Mouse (Mus musculus) CH12.LX (cell line): Measurements from ENCODE around the gene Snx9.
A peak's percentile ranks its signal among the peaks of the same experiment; 100 is the strongest.

ENCODE experiments used
- CTCF ChIP-seq, 2 experiments: IDR thresholded peaks in 1 of 2; conservative IDR thresholded peaks in 1 of 2; 2 replicates each; pipeline ENCODE4 v1.5.1; 2011 to 2012; ENCODE audit warnings: low read depth in 2 of 2, low read length in 2 of 2, improper control_type of control experiment in 1 of 2, inconsistent platforms in 1 of 2, mild to moderate bottlenecking in 1 of 2, moderate library complexity in 1 of 2
- ELF1 ChIP-seq: IDR thresholded peaks from 2 replicates; pipeline ENCODE4 v1.6.1; 2014; ENCODE audit warnings: low read depth, mild to moderate bottlenecking, inconsistent platforms, low read length, improper control_type of control experiment
- EP300 ChIP-seq: IDR thresholded peaks from 2 replicates; pipeline ENCODE4 v1.6.1; 2011; ENCODE audit warnings: low read length, improper control_type of control experiment
- GABPA ChIP-seq: IDR thresholded peaks from 2 replicates; pipeline ENCODE4 v1.6.1; 2012; ENCODE audit warnings: low read depth, low read length, improper control_type of control experiment, inconsistent platforms; ENCODE audit not compliant: insufficient replicate concordance
- JUND ChIP-seq: conservative IDR thresholded peaks from 2 replicates; pipeline ENCODE4 v1.6.1; 2011; ENCODE audit warnings: low read depth, low read length, improper control_type of control experiment
- KAT2A ChIP-seq: IDR thresholded peaks from 2 replicates; pipeline ENCODE4 v1.6.1; 2012; ENCODE audit warnings: low read length, improper control_type of control experiment, inconsistent platforms; ENCODE audit not compliant: insufficient replicate concordance
- MEF2A ChIP-seq: IDR thresholded peaks from 2 replicates; pipeline ENCODE4 v1.6.1; 2014; ENCODE audit warnings: low read depth, mild to moderate bottlenecking, inconsistent platforms, low read length, improper control_type of control experiment, borderline replicate concordance
- POLR2A ChIP-seq: IDR thresholded peaks from 2 replicates; pipeline ENCODE4 v1.6.1; 2011; ENCODE audit warnings: low read depth, mild to moderate bottlenecking, improper control_type of control experiment, low read length
- RAD21 ChIP-seq: IDR thresholded peaks from 2 replicates; pipeline ENCODE4 v1.6.1; 2011; ENCODE audit warnings: low read depth, mild to moderate bottlenecking, low read length, improper control_type of control experiment, moderate library complexity
- RCOR1 ChIP-seq: conservative IDR thresholded peaks from 2 replicates; pipeline ENCODE4 v1.6.1; 2012; ENCODE audit warnings: low read depth, mild to moderate bottlenecking, inconsistent platforms, low read length, improper control_type of control experiment
- SIN3A ChIP-seq: IDR thresholded peaks from 2 replicates; pipeline ENCODE4 v1.6.1; 2012; ENCODE audit warnings: low read length, improper control_type of control experiment, inconsistent platforms
- ZKSCAN1 ChIP-seq: IDR thresholded peaks from 2 replicates; pipeline ENCODE4 v1.6.1; 2012; ENCODE audit warnings: low read depth, inconsistent platforms, low read length, improper control_type of control experiment, borderline replicate concordance
- ZNF384 ChIP-seq: IDR thresholded peaks from 2 replicates; pipeline ENCODE4 v1.6.1; 2012; ENCODE audit warnings: low read depth, low read length, improper control_type of control experiment, inconsistent platforms

DNA sequence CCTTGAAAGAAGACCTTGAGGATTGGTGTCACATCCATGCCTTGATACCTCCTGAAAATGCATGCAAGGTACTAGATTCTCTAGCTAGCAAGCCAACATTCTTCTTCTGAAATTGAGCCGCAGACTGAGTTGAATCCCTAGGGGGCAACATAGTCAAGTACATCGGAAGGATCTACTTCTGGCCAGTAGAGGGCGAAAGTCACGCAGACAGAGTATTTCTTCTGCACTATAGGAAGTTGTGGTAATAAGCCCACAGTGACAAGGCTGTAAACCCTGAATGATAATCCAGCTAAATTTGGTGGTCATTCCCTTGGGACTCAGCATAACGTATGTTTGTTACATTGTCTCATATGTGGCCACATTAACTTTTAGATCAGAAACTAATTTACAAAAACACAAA is 45.3 kb upstream of the Snx9 start:
- TF ChIP-seq POLR2A (no peak), CTCF (conservative IDR thresholded peaks at IDR 0.05 in 1 of 2, IDR thresholded peaks at IDR 0.05 in 1 of 2; ENCODE audit: low read depth in 2 of 2, low read length in 2 of 2) (peak; percentile 74 to 100), RCOR1 (no peak), ZKSCAN1 (no peak), ELF1 (peak; percentile 77), JUND (0 out of 2 replicates have a peak, but pooled peaks have one; percentile 11), SIN3A (no peak), KAT2A (no peak), EP300 (no peak), RAD21 (no peak; the same call in none of the 2 replicates), GABPA (no peak), ZNF384 (no peak), MEF2A (peak; percentile 62; the same call in 1 of the 2 replicates)
